Mouse (Mus musculus) 3T3-L1 (cell line): ENCODE data around the gene Nlk.
"Not testable (repeated sequence)": the region's sequence is repeated elsewhere in the genome, so short reads cannot be mapped to it uniquely, and the experiment has no call there.

Source experiments
- DNase-seq: peaks from one replicate; pipeline ENCODE4 v3.0.0-alpha.2; 2015; ENCODE audit warnings: low read depth, low spot score

Nlk gene

GRCm38 (mm10) chr11:78690547-78690946, 6.6 kb downstream of the Nlk start:
- DNase-seq, result no peak

GRCm38 (mm10) chr11:78681058-78681457, 16.1 kb downstream of the Nlk start:
- no peak for DNase-seq

GRCm38 (mm10) chr11:78678761-78679160, 18.4 kb downstream of the Nlk start:
- DNase-seq, result no peak

- DNase-seq, result no peak
Observed at GRCm38 (mm10) chr11:78668647-78669046, 28.5 kb downstream of the Nlk start.

GRCm38 (mm10) chr11:78664853-78665252, 32.3 kb downstream of the Nlk start:
- DNase-seq, result no peak

- no peak for DNase-seq
Observed at GRCm38 (mm10) chr11:78663916-78664315, 33.3 kb downstream of the Nlk start.

GRCm38 (mm10) chr11:78649143-78649542, 48.0 kb downstream of the Nlk start:
- DNase-seq, result no peak

- not testable (repeated sequence) for DNase-seq
Observed at GRCm38 (mm10) chr11:78648405-78648804, 48.8 kb downstream of the Nlk start.

GRCm38 (mm10) chr11:78643746-78644145, 53.4 kb downstream of the Nlk start:
- no peak for DNase-seq

- no peak for DNase-seq
Observed at GRCm38 (mm10) chr11:78642151-78642550, 55.0 kb downstream of the Nlk start.

GRCm38 (mm10) chr11:78641088-78641487, 56.1 kb downstream of the Nlk start:
- DNase-seq, result no peak

GRCm38 (mm10) chr11:78632782-78633181, 64.4 kb downstream of the Nlk start:
- no peak for DNase-seq

GRCm38 (mm10) chr11:78628871-78629270, 68.3 kb downstream of the Nlk start:
- peak; percentile 44 for DNase-seq

GRCm38 (mm10) chr11:78624377-78624776, 72.8 kb downstream of the Nlk start:
- DNase-seq, result no peak

- DNase-seq, result no peak
Observed at GRCm38 (mm10) chr11:78621926-78622325, 75.2 kb downstream of the Nlk start.

GRCm38 (mm10) chr11:78620179-78620578, 77.0 kb downstream of the Nlk start:
- no peak for DNase-seq

- no peak for DNase-seq
Observed at GRCm38 (mm10) chr11:78611273-78611672, 85.9 kb downstream of the Nlk start.

GRCm38 (mm10) chr11:78609657-78610056, 87.5 kb downstream of the Nlk start:
- no peak for DNase-seq

GRCm38 (mm10) chr11:78604826-78605225, 92.3 kb downstream of the Nlk start:
- DNase-seq, result no peak

- no peak for DNase-seq
Observed at GRCm38 (mm10) chr11:78602781-78603180, 94.4 kb downstream of the Nlk start.

- peak; percentile 20 for DNase-seq
Observed at GRCm38 (mm10) chr11:78600926-78601590, 96.1 kb downstream of the Nlk start.

GRCm38 (mm10) chr11:78600496-78600895, 96.7 kb downstream of the Nlk start:
- DNase-seq, result no peak

GRCm38 (mm10) chr11:78600051-78600450, 97.1 kb downstream of the Nlk start:
- no peak for DNase-seq
